Mouse (Mus musculus): ENCODE results near the gene Creb3l1. TPM values are rescaled to one million over a fixed set of nuclear protein-coding genes. Genes with fewer than 3 reads are reported as not detected.

Creb3l1 gene
- polyA plus RNA-seq, 1 experiment from 2014 or later, result 56.6 TPM

- no peak for DNase-seq (ENCODE audit: low spot score)
- Histone ChIP-seq H3K4me1 (ENCODE audit: control insufficient read depth, insufficient read depth, low read length) (peaks cover 24% of the 10 kb centered on the region), H3K27me3 (replicated peaks; ENCODE audit: control insufficient read depth, insufficient read depth, low read length) (no peaks in the 10 kb centered on the region), H3K9me3 (ENCODE audit: control insufficient read depth, low read length) (no peaks in the 10 kb centered on the region), H3K9ac (ENCODE audit: low read depth, low read length) (no peak overlapping the region), H3K4me2 (ENCODE audit: low read depth, low read length) (no peak overlapping the region), H3K4me3 (ENCODE audit: low read depth, low read length) (no peak overlapping the region), H3K36me3 (ENCODE audit: control insufficient read depth, insufficient read depth, low read length) (no peaks in the 10 kb centered on the region), H3K27ac (replicated peaks; ENCODE audit: low read depth, low read length) (no peak overlapping the region)
- 89% methylated on average over 5 of the region's 5 CpGs for WGBS
- no peak for ATAC-seq (ENCODE audit: low read depth)
Measured at GRCm38 (mm10) chr2:91960459-91960858, 63.8 kb downstream of the Creb3l1 start.

GRCm38 (mm10) chr2:91959544-91960410, 64.5 kb downstream of the Creb3l1 start:
- peaks cover 20% of the 10 kb centered on the region for H3K4me1 ChIP-seq (ENCODE audit: control insufficient read depth, insufficient read depth, low read length)
- 76% methylated on average over 11 of the region's 11 CpGs for WGBS
- ATAC-seq (ENCODE audit: low read depth), result no peak
- H3K4me2 ChIP-seq (ENCODE audit: low read depth, low read length), result no peak overlapping the region
- no peaks in the 10 kb centered on the region for H3K27me3 ChIP-seq (replicated peaks; ENCODE audit: control insufficient read depth, insufficient read depth, low read length)
- H3K4me3 ChIP-seq (ENCODE audit: low read depth, low read length), result no peak overlapping the region
- H3K36me3 ChIP-seq (ENCODE audit: control insufficient read depth, insufficient read depth, low read length), result peaks cover 1% of the 10 kb centered on the region; the same call in 1 of the 2 replicates
- H3K9me3 ChIP-seq (ENCODE audit: control insufficient read depth, low read length), result no peaks in the 10 kb centered on the region
- H3K27ac ChIP-seq (replicated peaks; ENCODE audit: low read depth, low read length), result no peak overlapping the region
- H3K9ac ChIP-seq (ENCODE audit: low read depth, low read length), result no peak overlapping the region
- DNase-seq (ENCODE audit: low spot score), result no peak

GRCm38 (mm10) chr2:91958701-91959457, 65.4 kb downstream of the Creb3l1 start:
- 44% methylated on average over 9 of the region's 10 CpGs for WGBS
- peak; percentile 52 for DNase-seq (ENCODE audit: low spot score)
- H3K4me3 ChIP-seq (ENCODE audit: low read depth, low read length), result no peak overlapping the region
- no peak overlapping the region for H3K4me2 ChIP-seq (ENCODE audit: low read depth, low read length)
- H3K4me1 ChIP-seq (ENCODE audit: control insufficient read depth, insufficient read depth, low read length), result peaks cover 22% of the 10 kb centered on the region
- H3K27me3 ChIP-seq (replicated peaks; ENCODE audit: control insufficient read depth, insufficient read depth, low read length), result no peaks in the 10 kb centered on the region
- peaks cover 4% of the 10 kb centered on the region; the same call in 1 of the 2 replicates for H3K36me3 ChIP-seq (ENCODE audit: control insufficient read depth, insufficient read depth, low read length)
- no peak overlapping the region for H3K27ac ChIP-seq (replicated peaks; ENCODE audit: low read depth, low read length)
- ATAC-seq (ENCODE audit: low read depth), result no peak
- H3K9me3 ChIP-seq (ENCODE audit: control insufficient read depth, low read length), result no peaks in the 10 kb centered on the region
- H3K9ac ChIP-seq (ENCODE audit: low read depth, low read length), result no peak overlapping the region

- WGBS, result 89% methylated on average over 8 of the region's 8 CpGs
- DNase-seq (ENCODE audit: low spot score), result no peak
- H3K4me1 ChIP-seq (ENCODE audit: control insufficient read depth, insufficient read depth, low read length), result peaks cover 23% of the 10 kb centered on the region
Measured at GRCm38 (mm10) chr2:91958049-91958448, 66.3 kb downstream of the Creb3l1 start.

GRCm38 (mm10) chr2:91957096-91957495, 67.2 kb downstream of the Creb3l1 start:
- H3K9ac ChIP-seq (ENCODE audit: low read depth, low read length), result no peak overlapping the region
- ATAC-seq (ENCODE audit: low read depth), result peak; percentile 82
- no peak overlapping the region for H3K4me2 ChIP-seq (ENCODE audit: low read depth, low read length)
- peaks cover 16% of the 10 kb centered on the region for H3K4me1 ChIP-seq (ENCODE audit: control insufficient read depth, insufficient read depth, low read length)
- H3K4me3 ChIP-seq (ENCODE audit: low read depth, low read length), result no peak overlapping the region
- WGBS, result 20% methylated on average over 2 of the region's 4 CpGs
- H3K36me3 ChIP-seq (ENCODE audit: control insufficient read depth, insufficient read depth, low read length), result peaks cover 4% of the 10 kb centered on the region; the same call in 1 of the 2 replicates
- no peaks in the 10 kb centered on the region for H3K27me3 ChIP-seq (replicated peaks; ENCODE audit: control insufficient read depth, insufficient read depth, low read length)
- no peaks in the 10 kb centered on the region for H3K9me3 ChIP-seq (ENCODE audit: control insufficient read depth, low read length)
- no peak overlapping the region for H3K27ac ChIP-seq (replicated peaks; ENCODE audit: low read depth, low read length)
- DNase-seq (ENCODE audit: low spot score), result peak; percentile 85

More at GRCm38 (mm10) chr2:91958049-91958448, 66.3 kb downstream of the Creb3l1 start:
- Histone ChIP-seq H3K27ac (replicated peaks; ENCODE audit: low read depth, low read length) (no peak overlapping the region), H3K9ac (ENCODE audit: low read depth, low read length) (no peak overlapping the region), H3K9me3 (ENCODE audit: control insufficient read depth, low read length) (no peaks in the 10 kb centered on the region), H3K36me3 (ENCODE audit: control insufficient read depth, insufficient read depth, low read length) (peaks cover 4% of the 10 kb centered on the region; the same call in 1 of the 2 replicates), H3K4me2 (ENCODE audit: low read depth, low read length) (no peak overlapping the region), H3K27me3 (replicated peaks; ENCODE audit: control insufficient read depth, insufficient read depth, low read length) (no peaks in the 10 kb centered on the region), H3K4me3 (ENCODE audit: low read depth, low read length) (no peak overlapping the region)
- no peak for ATAC-seq (ENCODE audit: low read depth)

GRCm38 (mm10) chr2:91955875-91956274, 68.4 kb downstream of the Creb3l1 start:
- Histone ChIP-seq H3K27ac (replicated peaks; ENCODE audit: low read depth, low read length) (no peak overlapping the region), H3K9me3 (ENCODE audit: control insufficient read depth, low read length) (no peaks in the 10 kb centered on the region)
- 78% methylated on average over 6 of the region's 6 CpGs for WGBS

GRCm38 (mm10) chr2:91955121-91955591, 69.1 kb downstream of the Creb3l1 start:
- Histone ChIP-seq H3K36me3 (ENCODE audit: control insufficient read depth, insufficient read depth, low read length) (peaks cover 4% of the 10 kb centered on the region; the same call in 1 of the 2 replicates), H3K4me3 (ENCODE audit: low read depth, low read length) (no peak overlapping the region), H3K4me2 (ENCODE audit: low read depth, low read length) (no peak overlapping the region), H3K27ac (replicated peaks; ENCODE audit: low read depth, low read length) (no peak overlapping the region), H3K27me3 (replicated peaks; ENCODE audit: control insufficient read depth, insufficient read depth, low read length) (no peaks in the 10 kb centered on the region), H3K9me3 (ENCODE audit: control insufficient read depth, low read length) (no peaks in the 10 kb centered on the region), H3K9ac (ENCODE audit: low read depth, low read length) (no peak overlapping the region), H3K4me1 (ENCODE audit: control insufficient read depth, insufficient read depth, low read length) (peaks cover 21% of the 10 kb centered on the region)
- DNase-seq (ENCODE audit: low spot score), result no peak
- no peak for ATAC-seq (ENCODE audit: low read depth)
- 91% methylated on average over 4 of the region's 4 CpGs for WGBS

More at GRCm38 (mm10) chr2:91955875-91956274, 68.4 kb downstream of the Creb3l1 start:
- no peak for DNase-seq (ENCODE audit: low spot score)
- Histone ChIP-seq H3K4me1 (ENCODE audit: control insufficient read depth, insufficient read depth, low read length) (peaks cover 14% of the 10 kb centered on the region), H3K36me3 (ENCODE audit: control insufficient read depth, insufficient read depth, low read length) (peaks cover 4% of the 10 kb centered on the region; the same call in 1 of the 2 replicates), H3K9ac (ENCODE audit: low read depth, low read length) (no peak overlapping the region), H3K4me2 (ENCODE audit: low read depth, low read length) (no peak overlapping the region), H3K4me3 (ENCODE audit: low read depth, low read length) (no peak overlapping the region), H3K27me3 (replicated peaks; ENCODE audit: control insufficient read depth, insufficient read depth, low read length) (no peaks in the 10 kb centered on the region)
- no peak for ATAC-seq (ENCODE audit: low read depth)

- Histone ChIP-seq H3K36me3 (ENCODE audit: control insufficient read depth, insufficient read depth, low read length) (peaks cover 4% of the 10 kb centered on the region; the same call in 1 of the 2 replicates), H3K4me3 (ENCODE audit: low read depth, low read length) (no peak overlapping the region), H3K27me3 (replicated peaks; ENCODE audit: control insufficient read depth, insufficient read depth, low read length) (no peaks in the 10 kb centered on the region), H3K27ac (replicated peaks; ENCODE audit: low read depth, low read length) (peak overlapping the region; percentile 18; the same call in 1 of the 2 replicates), H3K4me1 (ENCODE audit: control insufficient read depth, insufficient read depth, low read length) (peaks cover 33% of the 10 kb centered on the region), H3K9ac (ENCODE audit: low read depth, low read length) (0 out of 2 replicates have a peak overlapping the region, but pooled peaks have one; percentile 2), H3K9me3 (ENCODE audit: control insufficient read depth, low read length) (no peaks in the 10 kb centered on the region), H3K4me2 (ENCODE audit: low read depth, low read length) (no peak overlapping the region)
- WGBS, result 22% methylated on average over 4 of the region's 5 CpGs
- ATAC-seq (ENCODE audit: low read depth) (no peak), DNase-seq (ENCODE audit: low spot score) (peak; percentile 64)
Measured at GRCm38 (mm10) chr2:91953825-91954224, 70.5 kb downstream of the Creb3l1 start.

Measured in embryonic facial prominence, embryonic 14.5 days (tissue).